Mouse (Mus musculus) layer of hippocampus, adult 2 months (tissue): ENCODE measurements around the gene Olfr71. TPM values are rescaled to one million over a fixed set of nuclear protein-coding genes. Genes with fewer than 3 reads are reported as not detected.

Source experiments
- DNase-seq, 2 experiments: peaks; one replicate each; pipeline ENCODE4 v3.0.0; 2022; ENCODE audit warnings: low spot score in 2 of 2
- H3K27ac ChIP-seq: fragments of 200-600 bp; 2 replicates; pipeline ENCODE4 v1.8.1; 2022
- H3K4me3 ChIP-seq: fragments of 200-600 bp; 2 replicates; pipeline ENCODE4 v1.8.1; 2022; ENCODE audit warnings: mild to moderate bottlenecking
- CTCF ChIP-seq: fragments of 200-600 bp; conservative IDR thresholded peaks from 2 replicates; pipeline ENCODE4 v1.8.1; 2022; ENCODE audit warnings: antibody characterized with exemption, mild to moderate bottlenecking, moderate library complexity
- total RNA-seq, 2 experiments: library from RNA; stranded (reverse); gene quantifications; 2 replicates each; pipeline ENCODE4 v1.2.3; 2021

The Olfr71 gene
- total RNA-seq, 2 experiments from 2014 or later: not detected

DNA sequence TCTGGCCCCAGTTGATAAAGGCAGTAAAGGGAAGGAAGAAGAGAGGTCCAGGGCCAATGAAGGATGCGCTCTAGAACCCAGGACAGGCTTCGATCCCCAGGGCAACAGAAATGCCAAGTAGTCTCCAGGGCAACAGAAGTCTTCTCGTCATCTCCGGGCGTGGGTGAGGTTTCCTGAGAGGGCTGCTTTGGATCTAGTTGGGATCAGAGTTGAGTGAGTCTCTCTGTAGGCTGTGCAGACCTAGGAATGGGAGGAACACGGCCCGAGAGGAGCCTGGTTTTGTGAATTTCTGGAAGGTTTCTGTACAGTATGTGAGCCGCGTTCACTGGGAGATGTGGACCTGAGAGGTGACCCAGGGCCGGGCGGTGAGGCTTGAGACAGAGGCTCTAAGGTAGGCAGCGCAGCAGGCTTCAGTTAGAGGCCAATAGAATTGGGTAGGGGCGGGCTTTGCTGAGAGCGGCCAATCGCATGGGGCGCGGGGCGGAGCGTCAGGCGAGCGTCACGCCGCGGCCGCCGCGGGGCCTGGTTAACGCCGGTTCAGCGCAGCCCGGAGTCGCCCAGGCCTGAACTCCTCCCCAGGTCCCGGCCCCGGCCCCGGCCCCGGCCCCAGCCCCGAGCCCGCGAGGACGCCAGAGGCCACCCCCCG, 41.1 kb downstream of the Olfr71 start, which contains the start of the genes Tmem8b and Fam221b:
TSS of gene Tmem8b (plus strand) at position 190 of the 646 bp plus-strand sequence.
TSS of gene Fam221b (minus strand) at position 364 of the 646 bp plus-strand sequence.
- Histone ChIP-seq H3K4me3 (peak within 1 kb of the TSS; percentile 80), H3K27ac (peak within 1 kb of the TSS; percentile 92)
- no peak for TF ChIP-seq CTCF
- peak; percentile 88 to 90 for DNase-seq

DNA sequence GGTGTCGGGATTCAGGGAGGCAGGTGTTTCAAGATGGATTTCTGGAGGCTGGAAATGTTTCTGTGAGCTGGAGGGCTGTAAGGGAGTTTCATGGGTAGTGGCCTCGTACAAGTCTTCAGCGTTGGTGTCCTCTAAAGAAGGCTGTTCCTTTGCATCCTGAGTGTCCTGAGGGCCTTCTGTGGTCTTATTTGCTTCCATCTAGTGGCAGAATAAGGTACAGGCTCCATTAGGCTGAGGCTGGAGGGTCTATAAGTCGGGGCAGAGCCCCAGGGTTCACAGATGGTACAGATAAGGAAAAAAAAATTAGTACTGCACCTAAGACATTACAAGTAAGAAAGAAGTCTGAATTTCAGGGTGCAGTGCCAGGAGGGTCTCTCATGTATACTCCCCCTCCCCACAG, 43.6 kb downstream of the Olfr71 start:
- Histone ChIP-seq H3K27ac (no peak overlapping the region), H3K4me3 (no peak overlapping the region)
- TF ChIP-seq CTCF: peak; percentile 80
- no peak for DNase-seq

DNA sequence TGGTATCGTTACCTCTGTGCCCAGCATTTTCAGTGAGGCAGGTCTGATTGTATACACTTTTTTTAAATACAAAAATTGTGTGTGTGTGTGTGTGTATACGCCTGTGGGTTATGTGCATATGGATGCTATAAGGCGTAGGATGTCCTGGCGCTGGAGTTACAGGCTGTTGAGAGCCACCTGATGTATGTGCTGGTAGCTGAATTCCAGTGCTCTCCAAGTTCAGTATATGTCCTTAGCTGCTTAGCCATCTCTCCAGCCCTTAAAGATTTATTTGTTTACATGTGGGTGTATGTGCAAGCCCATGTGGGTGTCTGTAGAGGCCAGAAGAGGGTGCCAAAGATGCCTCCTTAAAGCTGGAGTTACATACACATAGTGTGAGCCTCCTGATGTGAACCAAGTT, 52.9 kb downstream of the Olfr71 start:
- Histone ChIP-seq H3K27ac (peak overlapping the region; percentile 98), H3K4me3 (peak overlapping the region; percentile 89)
- DNase-seq: no peak
- peak; percentile 38 for TF ChIP-seq CTCF

DNA sequence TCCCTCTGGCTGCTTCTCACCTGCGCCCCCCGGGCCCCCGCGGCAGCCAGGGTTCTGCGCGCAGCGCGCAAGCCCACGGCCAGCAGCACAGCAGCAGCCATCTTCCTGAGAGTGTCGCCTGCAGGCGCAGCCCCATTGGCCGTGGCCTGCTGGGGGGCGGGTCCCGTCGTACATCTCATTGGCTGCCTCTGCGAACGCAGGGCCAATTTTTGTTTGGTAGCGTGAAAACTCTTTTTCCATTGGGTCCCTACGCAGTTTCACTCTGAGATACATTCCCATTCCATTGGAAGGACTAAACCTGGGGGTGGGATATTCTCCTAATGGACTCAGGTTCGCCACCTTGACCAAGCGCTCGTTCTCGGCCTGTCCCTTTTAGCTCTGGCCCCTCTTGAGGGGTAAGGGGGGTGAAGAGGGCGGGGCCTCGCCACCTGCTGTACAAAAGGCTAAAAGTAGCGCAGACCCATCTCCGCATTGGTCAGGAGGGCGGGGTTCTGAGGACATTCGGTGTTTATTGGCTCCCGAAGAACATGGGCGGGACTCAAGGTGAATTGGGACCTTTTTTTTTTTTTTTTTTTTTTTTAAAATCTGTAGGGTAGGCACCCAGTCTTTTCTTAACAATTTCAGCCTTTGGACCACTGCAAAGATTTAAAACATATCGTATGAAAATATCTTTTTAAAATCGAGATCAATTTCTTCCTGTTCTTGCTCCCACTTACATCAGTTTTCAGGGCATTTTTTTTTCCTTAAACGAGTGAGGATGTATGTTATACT, 53.5 kb downstream of the Olfr71 start, which contains the start of gene Hint2:
TSS of gene Hint2 (minus strand) at position 128 of the 771 bp plus-strand sequence.
- DNase-seq: peak; percentile 93 to 97
- TF ChIP-seq CTCF: no peak; the same call in 1 of the 2 replicates
- H3K27ac ChIP-seq: peak within 1 kb of the TSS; percentile 98
- peak within 1 kb of the TSS; percentile 89 for H3K4me3 ChIP-seq

DNA sequence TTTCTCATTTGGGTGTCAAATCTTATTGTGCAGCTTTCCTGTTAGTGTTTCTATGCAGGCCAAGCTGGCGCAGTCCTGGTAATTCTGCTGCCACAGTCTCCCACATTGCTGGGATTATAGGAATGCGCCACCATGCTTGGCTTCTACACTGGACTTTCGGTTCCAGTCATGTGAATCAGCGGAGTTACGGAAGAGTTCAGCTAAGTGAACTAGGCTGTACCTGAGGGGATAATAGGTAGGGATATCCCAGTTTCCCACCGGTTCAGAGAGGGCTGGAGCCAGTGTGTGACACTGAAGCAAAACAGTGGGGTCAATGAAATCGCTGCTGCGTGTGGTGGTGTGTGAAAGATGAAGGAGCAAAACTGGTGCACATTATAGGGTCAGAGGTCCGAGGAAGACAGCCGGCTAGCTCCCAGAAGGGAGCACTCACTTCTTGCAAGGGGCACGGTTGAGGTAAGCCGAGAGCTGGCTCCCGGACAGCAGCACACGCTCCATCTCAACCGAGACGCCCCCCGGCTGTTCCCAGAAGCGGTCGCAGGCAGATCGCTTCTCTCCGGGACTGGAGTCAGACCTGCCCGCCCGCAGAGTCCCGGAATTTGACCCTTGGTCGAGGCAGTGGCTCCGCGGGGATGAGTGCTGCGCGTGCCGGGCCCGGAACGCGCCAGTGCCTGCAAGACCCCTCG, 54.3 kb downstream of the Olfr71 start:
- Histone ChIP-seq H3K4me3 (peak overlapping the region; percentile 89), H3K27ac (peak overlapping the region; percentile 98)
- DNase-seq: no peak
- no peak for TF ChIP-seq CTCF

Other genes starting within 250 kb of the Olfr71 start
- not detected for gene Sit1, start 226.5 kb downstream of the Olfr71 start, total RNA-seq
- gene Ccdc107, start 217.4 kb downstream of the Olfr71 start, total RNA-seq: 10 to 100 TPM; 27.6 to 29.0 TPM
- 1 to 10 TPM in 1 of 2 experiments, under 1 TPM in 1; 0.64 to 1.0 TPM for gene Arhgef39, start 210.6 kb downstream of the Olfr71 start, total RNA-seq
- not detected for gene Car9, start 203.3 kb downstream of the Olfr71 start, total RNA-seq
- 1 to 10 TPM; 5.4 to 6.1 TPM for gene Tpm2, start 186.5 kb downstream of the Olfr71 start, total RNA-seq
- 10 to 100 TPM; 70.3 to 75.1 TPM for gene Creb3, start 147.9 kb downstream of the Olfr71 start, total RNA-seq
- gene Tln1, start 147.6 kb downstream of the Olfr71 start, total RNA-seq: 10 to 100 TPM; 36.4 to 42.9 TPM
- 10 to 100 TPM; 45.3 to 49.9 TPM for gene Rgp1, start 131.5 kb downstream of the Olfr71 start, total RNA-seq
- 10 to 100 TPM; 61.0 to 64.4 TPM for gene Gba2, start 131.4 kb downstream of the Olfr71 start, total RNA-seq
- gene Msmp, start 125.8 kb downstream of the Olfr71 start, total RNA-seq: not detected
- 10 to 100 TPM; 57.4 to 59.3 TPM for gene Npr2, start 78.3 kb downstream of the Olfr71 start, total RNA-seq
- 1 to 10 TPM; 2.0 to 2.5 TPM for gene Spag8, start 56.7 kb downstream of the Olfr71 start, total RNA-seq
- gene Hint2, start 53.8 kb downstream of the Olfr71 start, total RNA-seq: 10 to 100 TPM; 31.4 to 32.9 TPM
- gene Tmem8b, start 41.3 kb downstream of the Olfr71 start, total RNA-seq: 10 to 100 TPM; 74.8 to 75.5 TPM
- 1 to 10 TPM; 1.4 to 1.5 TPM for gene Fam221b, start 41.1 kb downstream of the Olfr71 start, total RNA-seq
- gene Olfr70, start 9.4 kb downstream of the Olfr71 start, total RNA-seq: not detected
- 1 to 10 TPM in 1 of 2 experiments, under 1 TPM in 1; 0.39 to 1.2 TPM for gene Hrct1, start 16.9 kb upstream of the Olfr71 start, total RNA-seq
- gene Spaar, start 19.8 kb upstream of the Olfr71 start, total RNA-seq: under 1 TPM; 0.97 to 0.98 TPM
- not detected for gene Olfr159, start 60.8 kb upstream of the Olfr71 start, total RNA-seq
- gene Olfr156, start 113.6 kb upstream of the Olfr71 start, total RNA-seq: not detected
- not detected for gene Olfr157, start 129.9 kb upstream of the Olfr71 start, total RNA-seq
- gene Olfr155, start 141.3 kb upstream of the Olfr71 start, total RNA-seq: not detected
- 1 to 10 TPM; 7.7 TPM for gene Reck, start 165.3 kb upstream of the Olfr71 start, total RNA-seq
- 1 to 10 TPM; 2.5 to 2.7 TPM for gene Glipr2, start 247.1 kb upstream of the Olfr71 start, total RNA-seq